Mouse (Mus musculus): Measurements from ENCODE around the gene Pramef25. TPM values are rescaled to one million over a fixed set of nuclear protein-coding genes. Genes with fewer than 3 reads are reported as not detected.

Pramef25 gene
- polyA plus RNA-seq (2012) = not detected in 2 replicates

GRCm38 (mm10) chr4:143950916-143951315 is at the start of gene Pramef25:
Pramef25 (minus strand) TSS chr4:143951016.

DNA sequence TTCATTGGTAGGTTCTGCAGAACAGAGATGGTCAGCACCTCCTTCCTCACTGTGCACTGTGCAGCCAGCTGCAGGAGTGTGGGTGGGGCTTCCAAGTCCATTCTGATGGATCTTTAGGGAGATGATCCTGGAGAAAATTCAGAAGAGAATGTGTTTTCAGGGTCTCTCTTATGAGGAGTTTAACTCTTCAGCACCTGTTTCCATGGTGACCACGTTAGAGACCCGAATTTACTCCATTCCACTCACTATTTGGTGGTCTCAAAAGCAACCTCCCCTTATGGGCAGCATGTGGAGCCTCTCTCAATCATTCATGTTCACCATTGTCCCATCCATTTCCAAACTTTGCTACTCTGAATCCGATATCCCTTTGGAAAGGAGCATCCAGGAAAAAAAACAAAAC is 43.5 kb upstream of the Pramef25 start, which contains the start of gene Pramef17:
Gene Pramef17 (minus strand): TSS at position 101 of the 400 bp plus-strand sequence.

GRCm38 (mm10) chr4:143966850-143967249 is 16.0 kb upstream of the Pramef25 start, which contains the start of gene Gm13101:
Gm13101 (minus strand) TSS chr4:143966950.

GRCm38 (mm10) chr4:143900280-143900679 is 50.5 kb downstream of the Pramef25 start, which contains the start of gene Pramef6:
Pramef6 (minus strand) TSS chr4:143900380.

Other genes starting within 250 kb of the Pramef25 start
- not detected in 2 replicates for gene Gm13089, start 248.3 kb downstream of the Pramef25 start, polyA plus RNA-seq (2012)
- gene Gm13078, start 231.6 kb downstream of the Pramef25 start, polyA plus RNA-seq (2012) = not detected in 2 replicates
- not detected in 2 replicates for gene Gm13023, start 161.7 kb downstream of the Pramef25 start, polyA plus RNA-seq (2012)
- gene Gm13084, start 134.9 kb downstream of the Pramef25 start, polyA plus RNA-seq (2012) = not detected in 2 replicates
- not detected in 2 replicates for gene Gm13103, start 104.5 kb downstream of the Pramef25 start, polyA plus RNA-seq (2012)
- gene Pramef6, start 50.6 kb downstream of the Pramef25 start, polyA plus RNA-seq (2012) = 0.05 TPM in 1 of 2 replicates, not detected in the other
- gene Gm13101, start 15.9 kb upstream of the Pramef25 start, polyA plus RNA-seq (2012) = not detected in 2 replicates
- gene Pramef17, start 43.4 kb upstream of the Pramef25 start, polyA plus RNA-seq (2012) = not detected in 2 replicates
- not detected in 2 replicates for gene Pramel4, start 108.1 kb upstream of the Pramef25 start, polyA plus RNA-seq (2012)
- gene Gm13102, start 155.5 kb upstream of the Pramef25 start, polyA plus RNA-seq (2012) = not detected in 2 replicates
- gene Oog3, start 211.6 kb upstream of the Pramef25 start, polyA plus RNA-seq (2012) = not detected in 2 replicates
- gene Oog2, start 239.7 kb upstream of the Pramef25 start, polyA plus RNA-seq (2012) = not detected in 2 replicates